Mouse (Mus musculus) natural killer cell, adult 2 months (primary cell): Measurements from ENCODE around the gene Spin1.
A peak's percentile ranks its signal among the peaks of the same experiment; 100 is the strongest.
"Not testable (repeated sequence)": the region's sequence is repeated elsewhere in the genome, so short reads cannot be mapped to it uniquely, and the experiment has no call there.

Experiments used
- DNase-seq, 2 experiments: peaks; one replicate each; pipeline ENCODE4 v3.0.0; 2022; ENCODE audit warnings: low spot score in 2 of 2

The Spin1 gene

DNA sequence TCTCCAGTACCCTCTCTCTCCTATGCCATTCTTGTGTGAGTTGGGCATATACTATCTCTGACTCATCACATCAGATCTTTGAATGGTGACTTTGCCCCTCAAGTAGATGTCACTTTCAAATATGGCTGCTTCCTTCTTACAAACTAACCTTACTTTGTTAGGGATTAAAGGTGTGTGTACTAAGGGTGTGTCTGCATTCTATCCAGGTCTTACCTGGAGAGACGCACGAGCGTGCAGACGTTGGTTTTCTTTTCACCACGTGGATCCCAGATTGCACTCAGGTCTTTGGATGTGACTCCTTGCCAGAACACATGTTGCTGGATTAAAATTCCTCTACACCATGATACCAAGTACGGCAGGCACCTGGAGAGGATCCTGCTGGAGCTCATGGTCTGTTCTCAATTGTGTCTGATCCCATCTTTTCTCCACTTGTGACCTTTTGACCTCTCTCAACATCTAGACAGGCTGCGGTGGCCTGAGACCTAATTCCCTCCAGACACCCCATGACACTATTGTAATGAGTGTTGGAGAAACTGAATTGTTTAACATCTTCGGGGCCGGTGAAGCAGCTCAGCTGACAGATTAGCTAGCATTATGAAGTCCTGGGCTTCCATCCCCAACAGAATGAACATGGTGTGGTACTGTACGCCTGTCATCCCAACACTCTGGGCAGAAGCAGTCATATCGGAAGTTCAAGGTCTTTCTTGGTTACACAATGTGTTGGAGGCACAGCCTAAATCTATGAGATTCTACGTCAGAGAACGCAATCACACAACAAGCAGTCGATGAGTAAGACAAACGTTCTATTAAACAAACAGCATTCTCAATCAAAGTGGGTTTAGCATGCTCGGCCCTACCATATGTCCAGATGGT is 6.1 kb upstream of the Spin1 start:
- no peak for DNase-seq

DNA sequence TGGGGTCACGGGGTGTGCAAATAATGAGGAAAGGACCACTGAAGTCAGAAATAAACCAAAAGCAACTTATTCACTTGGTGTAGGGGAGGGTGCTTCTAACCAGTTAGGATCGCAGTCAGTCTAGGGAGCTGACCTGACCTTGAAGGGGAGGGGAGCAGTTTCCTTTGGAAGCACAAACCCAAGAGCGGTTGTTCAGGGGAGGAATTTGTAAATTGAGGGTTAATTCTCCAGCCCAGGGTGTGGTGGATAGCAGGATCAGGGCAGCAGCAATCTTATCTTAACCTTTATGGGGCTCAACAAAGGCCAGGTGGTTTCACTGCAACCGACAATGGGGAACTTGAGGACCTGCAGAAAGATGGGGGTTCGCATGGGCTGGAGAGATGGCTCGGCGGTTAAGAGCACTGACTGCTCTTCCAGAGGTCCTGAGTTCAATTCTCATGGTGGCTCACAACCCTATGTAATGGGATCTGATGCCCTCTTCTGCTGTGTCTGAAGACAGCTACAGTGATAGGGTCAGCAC is 5.4 kb upstream of the Spin1 start:
- no peak for DNase-seq

DNA sequence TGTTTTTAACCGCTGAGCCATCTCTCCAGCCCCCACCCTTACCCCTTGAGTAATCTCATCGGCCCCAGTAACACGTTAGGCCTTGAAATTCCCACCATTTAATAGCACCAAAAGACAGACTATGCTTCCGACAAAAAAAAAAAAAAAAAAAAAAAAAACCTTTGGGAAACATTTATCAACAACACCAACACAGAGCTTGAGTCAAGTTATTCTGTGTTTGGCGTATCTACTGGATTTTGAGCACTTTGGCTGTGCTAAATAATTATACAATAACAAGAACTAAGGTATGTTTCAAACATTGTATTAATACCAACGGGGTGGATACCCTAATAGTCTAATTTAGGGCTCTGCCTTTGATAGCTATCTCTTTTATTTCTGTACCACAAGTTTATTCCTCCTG is 4.0 kb upstream of the Spin1 start:
- no peak for DNase-seq

DNA sequence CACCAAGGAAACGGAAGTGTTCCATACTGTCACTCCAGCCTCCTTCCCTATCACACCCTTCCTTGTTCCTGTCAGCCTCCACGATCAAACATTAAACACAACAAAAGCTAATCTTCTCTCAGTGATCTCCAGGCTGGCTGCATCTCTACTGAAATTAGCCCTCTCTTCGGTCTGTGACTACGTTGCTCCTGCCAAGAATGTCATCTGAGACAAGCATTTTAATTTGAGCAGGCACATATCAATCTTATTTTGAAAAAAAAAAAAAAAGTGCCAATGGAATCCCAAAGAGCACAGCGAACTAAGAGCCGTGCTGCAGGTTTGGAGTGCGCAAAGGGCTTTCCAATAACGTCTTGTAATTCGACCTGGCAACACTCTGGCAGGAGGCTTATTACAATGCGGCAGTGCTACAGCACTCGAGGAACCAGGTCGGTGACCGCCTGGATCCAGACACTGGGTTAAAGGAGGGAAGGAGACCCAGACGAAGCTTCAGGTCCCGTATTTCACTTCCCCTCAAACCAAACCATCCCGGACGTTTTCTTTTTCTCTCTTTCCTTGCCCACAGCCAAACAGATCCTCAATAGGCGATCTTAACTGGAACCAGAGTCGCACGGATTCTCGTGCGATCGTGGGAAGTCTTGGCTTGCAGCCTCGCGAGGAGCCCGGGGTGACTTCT is 984 bp upstream of the Spin1 start:
- DNase-seq = no peak

DNA sequence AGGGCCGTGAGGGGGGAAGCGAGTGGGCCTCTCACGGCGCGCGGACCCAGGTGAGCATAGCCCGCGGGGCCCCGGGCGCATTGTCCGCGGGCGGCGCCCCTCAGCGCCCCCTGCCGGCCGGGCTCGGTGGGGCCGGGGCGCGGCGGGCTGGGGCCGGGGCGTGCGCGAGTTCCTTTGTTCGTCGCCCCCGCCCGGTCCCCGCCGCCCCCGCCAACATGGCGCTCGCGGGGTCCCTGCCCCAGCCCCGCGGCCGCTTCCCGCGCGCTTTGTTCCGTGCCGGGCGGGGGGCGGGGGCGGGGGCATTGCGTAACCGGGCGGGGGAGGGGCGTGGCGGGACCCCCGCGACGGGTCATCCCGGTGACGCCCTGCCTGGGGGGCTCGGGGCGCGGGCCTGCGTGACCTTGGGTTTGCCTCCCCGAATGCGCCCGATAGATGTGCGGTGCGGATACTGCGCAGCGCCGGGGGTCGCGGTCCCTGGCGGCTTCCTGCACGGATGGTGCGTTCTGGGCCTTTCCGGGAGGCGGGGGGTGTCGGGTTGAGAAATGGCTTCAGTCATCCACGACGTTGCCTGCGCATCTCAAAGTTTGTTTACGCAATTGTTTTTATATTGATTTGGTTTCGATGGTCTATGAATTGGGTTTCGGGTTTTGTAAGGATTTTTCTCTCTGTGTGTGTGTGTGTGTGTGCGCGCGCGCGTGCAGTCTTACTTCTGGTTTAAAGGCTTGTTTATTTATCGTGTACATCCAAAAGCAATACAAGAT is 516 bp downstream of the Spin1 start:
- DNase-seq = peak; percentile 56 to 70

DNA sequence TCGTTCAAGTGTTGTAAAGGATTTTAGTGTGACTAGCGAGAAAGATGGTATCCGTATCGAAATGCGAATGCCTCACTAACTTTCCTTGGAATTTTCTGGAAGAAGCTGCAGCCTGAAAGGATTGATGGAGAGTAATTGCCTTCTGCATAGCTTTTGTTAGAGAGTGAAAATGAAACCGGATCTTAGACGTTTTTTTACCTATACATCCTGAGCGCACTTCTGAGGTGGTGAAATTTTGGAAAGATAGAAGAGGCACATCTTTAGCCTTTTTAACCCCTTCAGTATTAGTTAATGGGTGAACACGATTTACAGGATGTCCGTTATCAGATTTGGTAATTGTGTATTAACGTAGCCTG is 1.1 kb downstream of the Spin1 start:
- peak in 1 of 2 experiments; percentile 21 for DNase-seq

DNA sequence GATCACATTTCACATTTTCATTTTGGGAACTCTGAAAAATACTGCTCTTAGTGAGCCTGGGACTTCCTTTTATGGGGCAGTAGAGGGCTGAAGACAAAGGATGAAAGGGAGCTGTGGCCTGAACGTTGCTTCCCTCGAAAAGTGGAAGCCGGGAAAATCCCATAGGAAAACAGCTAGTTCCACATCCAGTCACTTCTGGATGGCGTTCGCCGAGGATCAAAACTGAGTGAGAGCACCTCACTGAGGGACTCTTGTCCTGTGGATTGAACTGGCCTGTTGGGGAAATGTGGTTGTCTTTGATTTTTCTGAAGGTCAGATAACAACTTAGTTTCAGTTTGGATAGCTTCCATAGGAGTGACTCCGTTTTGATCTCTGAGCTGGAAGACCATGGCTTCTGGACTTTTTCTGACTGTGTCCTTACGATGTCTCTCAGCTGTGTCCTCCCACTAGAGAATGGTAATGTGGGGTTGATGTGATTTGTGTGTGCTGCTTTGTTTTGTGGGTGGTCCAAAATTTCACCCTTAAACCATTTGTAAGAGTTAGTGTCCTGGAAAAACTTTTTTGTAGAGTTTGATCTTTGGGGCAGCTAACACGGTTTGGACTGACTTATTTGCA is 2.5 kb downstream of the Spin1 start:
- no peak for DNase-seq

DNA sequence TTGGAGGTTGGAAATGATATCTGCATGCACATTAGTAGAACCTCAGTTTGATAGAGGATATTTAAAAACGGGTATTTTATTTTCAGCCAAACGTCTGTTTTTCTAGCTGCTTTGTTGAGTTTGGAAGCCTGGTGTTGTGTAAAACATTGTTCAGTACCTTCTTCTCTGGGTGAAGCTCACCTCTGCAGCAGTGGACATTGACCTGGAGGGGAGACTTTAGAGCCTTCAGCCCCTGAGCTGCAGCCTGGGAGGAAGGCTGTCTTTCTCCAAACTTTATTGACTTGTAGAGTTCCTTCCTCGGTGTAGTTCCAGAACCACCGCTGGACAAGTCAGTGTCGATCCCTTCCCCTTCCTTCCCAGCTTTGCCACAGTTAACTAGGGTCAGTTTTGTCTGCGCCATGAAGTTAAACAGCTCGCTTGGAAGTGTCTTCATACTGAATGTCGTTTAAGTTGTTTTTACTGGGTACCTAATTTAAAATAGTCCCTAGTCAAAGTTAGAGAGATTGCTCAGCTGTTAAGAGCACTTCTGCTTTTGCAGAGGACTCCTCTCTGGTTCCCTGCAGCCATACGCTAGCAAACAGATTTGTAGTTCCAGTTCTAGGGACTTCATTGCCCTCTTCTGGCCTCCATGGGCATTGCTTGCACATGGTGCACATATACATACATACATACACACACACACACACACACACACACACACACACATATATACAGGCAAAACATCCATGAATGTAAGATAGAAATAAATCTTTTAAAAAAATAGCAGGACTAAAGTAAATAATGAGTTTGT is 3.4 kb downstream of the Spin1 start:
- peak in 1 of 2 experiments; percentile 43 for DNase-seq

DNA sequence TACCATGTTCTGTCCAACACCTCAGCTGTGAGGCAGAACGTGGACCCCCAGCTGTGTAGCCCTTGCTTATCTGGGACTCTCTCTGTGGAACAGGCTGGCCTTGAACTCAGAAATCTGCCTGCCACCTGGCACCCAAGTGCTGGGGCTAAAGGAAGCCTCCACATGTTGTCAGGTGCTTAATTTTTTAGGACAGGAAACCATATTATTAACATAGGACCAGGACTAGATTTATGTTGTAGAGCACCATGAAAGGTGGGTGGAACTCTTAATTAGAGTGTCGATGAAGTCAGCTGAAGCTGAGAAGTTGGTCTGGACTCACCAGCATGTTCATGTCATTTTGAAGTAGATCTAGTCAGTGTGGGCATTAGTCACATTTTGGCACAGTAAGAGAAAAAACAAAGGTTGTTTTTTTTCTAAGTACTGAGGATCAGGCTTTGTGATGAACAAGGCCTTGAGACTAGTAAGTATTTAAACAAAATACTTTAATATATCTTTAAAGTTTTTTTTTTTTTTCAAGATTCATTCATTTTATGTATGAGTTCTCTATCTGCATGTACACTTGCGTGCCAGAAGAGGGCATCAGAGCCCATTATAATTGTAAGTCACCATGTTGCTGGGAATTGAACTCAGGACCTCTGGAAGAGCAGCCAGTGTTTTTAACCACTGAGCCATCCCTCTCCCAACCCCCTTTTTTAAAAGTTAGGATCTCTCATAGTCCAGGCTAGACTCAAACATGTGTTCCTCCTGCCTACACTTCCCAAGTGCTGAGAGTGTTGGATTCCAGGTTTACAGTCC is 5.4 kb downstream of the Spin1 start:
- DNase-seq = no peak

DNA sequence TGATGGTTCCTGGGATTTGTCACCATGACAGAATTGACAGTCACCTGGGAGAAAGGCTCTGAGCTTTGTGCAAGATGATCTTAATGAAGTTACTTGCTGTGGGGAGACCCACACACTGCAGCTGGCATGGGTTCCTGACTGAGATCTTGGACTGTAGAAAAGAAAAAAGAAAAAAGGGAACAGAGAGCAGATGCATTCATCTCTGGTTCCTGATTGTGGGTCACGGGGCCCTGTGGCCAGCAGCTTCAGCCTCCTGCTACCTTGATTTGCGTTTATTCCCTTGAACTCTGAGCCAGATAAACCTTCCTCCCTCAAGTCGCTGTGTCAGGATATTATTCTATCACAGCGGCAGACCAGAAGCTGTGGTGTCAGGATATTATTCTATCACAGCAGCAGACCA is 6.1 kb downstream of the Spin1 start:
- peak in 1 of 2 experiments; percentile 62 for DNase-seq

DNA sequence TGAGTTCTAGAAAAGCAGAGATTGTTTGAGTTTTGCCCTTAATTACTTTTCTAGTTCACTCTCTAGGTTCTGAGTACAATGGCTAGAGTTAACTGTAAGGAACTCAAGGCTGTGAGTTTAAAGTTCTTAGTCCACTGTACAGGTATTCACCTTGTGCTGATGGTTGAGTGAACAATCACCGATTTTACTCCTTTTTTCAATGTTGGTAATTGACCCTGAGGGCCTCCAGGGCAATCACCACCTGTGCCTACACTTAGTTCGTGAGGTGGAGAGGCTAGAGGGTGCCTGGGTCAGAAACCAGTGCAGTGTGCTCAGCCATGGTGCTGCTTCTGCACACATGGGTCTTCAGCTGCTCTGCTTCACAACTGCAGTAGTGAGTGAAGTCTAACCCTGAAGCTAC is 8.8 kb downstream of the Spin1 start:
- DNase-seq = no peak

DNA sequence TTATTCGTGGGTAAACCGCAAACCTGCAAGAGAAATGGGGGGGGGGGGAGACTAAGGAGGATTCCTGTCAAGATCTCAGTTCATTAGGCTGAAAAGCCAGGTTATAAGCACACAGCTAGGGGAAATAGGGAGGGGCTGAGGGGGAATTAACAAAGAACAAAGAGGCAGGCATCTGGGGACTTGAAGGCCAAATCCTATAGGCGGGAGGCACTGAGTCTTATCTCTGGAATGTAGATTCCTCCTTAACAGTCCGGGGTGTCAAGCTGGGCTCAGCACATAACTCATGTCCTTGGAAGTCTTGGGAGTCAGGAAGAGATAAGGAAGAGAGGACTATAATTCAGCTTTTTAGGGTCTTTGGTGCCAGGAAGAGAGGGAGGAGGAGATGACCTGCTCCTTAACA is 13.7 kb downstream of the Spin1 start:
- not testable (repeated sequence) for DNase-seq

DNA sequence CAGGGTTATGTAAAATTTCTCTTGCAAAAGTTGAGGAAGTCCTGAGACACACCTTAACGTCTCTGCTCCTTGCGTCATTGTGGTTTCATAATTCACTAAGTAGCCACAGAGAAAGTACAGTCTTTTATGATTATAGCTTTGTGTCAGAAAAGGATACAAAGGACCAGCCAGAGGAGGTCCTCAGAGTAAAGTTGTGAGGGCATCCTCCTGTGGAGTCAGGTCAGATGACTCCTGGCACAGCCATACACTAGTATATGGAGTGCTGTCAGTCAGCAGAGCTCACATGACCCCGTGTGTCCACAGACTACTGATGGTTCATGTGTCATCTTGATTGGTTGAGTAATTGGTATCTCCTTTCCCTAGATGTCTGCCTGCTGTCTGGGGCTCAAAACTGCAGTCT is 15.1 kb downstream of the Spin1 start:
- DNase-seq = peak; percentile 70 to 79

DNA sequence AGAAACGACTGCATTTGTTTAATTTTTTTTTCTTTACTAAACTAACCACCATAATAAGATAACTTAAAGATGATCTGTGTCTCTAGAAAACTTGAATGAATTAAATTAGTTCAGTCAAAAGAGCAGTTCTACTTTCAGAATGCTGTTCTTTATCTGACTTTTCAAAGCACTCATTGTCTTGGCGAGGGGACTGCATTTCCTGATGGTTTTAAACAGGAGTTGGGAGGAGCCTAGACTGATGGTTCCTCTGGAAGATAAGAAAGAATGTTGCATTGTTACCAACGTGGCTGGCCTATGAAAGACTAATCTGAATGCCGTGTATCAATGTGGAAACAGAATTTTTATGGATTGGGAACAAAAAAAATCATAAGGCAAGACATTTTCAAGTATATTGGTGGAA is 20.1 kb downstream of the Spin1 start:
- DNase-seq = no peak

DNA sequence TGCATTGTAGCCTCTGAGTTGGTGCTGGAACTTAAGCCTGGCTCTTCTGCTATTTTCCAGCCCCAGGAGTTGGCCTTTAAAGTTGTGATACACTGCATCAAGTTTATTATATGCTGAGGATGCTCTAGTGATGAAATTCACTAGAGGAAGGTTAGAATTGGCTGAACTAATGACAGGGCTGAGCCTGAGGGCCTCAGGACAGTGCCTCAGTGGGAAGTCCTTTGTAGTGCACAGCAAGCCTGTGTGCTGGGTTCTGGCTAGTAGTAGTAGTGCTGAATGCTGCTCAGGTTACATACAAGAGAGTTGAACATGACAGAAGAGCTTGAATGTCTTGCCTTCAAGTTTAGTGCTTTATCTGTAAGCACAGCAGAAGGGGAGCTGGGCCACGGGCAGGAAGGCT is 21.3 kb downstream of the Spin1 start:
- no peak for DNase-seq

DNA sequence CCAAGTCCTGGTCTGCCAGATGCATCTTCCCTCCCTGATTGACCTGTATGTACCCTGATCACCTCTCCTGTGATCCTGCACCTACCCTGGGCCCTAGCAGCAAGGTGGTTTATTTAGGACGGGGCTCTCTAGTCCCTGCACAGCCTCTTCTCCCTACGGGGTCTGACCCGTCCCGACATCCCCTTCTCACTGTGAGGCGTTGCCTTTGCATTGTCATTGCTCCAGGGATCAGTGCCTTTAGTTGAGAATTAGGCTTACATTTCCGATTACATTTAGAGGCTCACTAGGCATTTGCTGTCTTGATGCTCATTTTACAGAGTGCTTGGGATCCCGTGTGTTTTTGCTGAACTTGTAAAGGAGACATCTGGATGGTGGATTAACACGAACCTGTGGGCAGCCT is 22.1 kb downstream of the Spin1 start:
- DNase-seq = no peak

DNA sequence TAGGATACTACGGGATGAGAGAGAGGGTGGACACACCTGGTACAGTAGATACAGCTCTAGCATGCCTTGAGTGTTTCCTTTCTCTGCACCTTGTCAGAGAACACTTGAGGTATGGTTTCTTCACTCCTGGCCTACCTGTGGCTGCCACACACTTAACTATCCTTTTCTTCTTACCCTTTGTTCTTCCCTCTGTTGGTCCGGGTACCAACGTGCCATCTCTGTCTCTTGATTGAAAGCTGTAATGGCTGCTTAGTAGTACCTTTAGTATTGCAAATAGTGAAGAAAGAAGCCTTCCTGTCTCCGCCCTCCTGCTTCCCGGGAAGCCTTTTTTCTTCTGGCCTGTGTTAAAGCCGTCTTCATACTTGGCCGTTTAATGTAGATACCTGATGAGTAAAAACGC is 24.7 kb downstream of the Spin1 start:
- DNase-seq = no peak

DNA sequence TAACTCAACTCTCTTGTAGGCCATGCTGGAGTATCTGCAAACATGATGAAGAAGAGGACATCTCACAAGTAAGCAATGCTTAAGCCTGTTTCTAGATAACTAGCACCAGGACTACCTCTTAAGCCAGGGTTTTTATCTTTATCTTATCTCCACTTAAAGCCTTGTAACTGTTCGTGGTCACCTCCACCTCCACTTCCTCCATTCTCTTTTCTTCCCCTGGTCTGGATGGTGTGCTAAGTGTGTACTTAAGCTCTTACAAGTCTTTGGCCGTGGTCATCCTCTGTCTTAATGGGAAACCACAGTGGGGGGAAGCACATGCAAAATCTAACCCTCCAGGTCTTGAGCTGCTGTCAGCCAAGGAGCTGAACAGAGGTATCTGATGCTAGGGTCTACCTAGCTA is 27.2 kb downstream of the Spin1 start:
- DNase-seq = no peak

DNA sequence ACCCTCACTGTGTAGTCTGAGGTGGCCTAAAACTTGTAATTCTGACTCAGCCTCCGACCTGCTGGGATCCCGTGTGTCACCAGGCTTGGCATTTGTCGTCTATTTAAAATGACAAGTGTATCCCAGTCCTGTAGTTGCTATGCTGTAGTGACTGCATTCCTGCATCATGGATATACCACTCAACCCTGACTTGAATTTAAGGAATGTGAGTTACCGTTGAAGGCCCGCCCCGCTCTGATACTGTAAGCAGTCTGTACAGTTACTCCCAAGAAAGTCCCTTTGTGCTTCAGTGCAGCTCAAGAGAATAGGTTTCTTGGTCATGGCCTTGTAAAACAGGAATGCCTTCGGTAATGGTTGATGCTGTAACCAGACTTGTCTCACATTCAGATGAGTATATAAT is 27.7 kb downstream of the Spin1 start:
- no peak for DNase-seq

DNA sequence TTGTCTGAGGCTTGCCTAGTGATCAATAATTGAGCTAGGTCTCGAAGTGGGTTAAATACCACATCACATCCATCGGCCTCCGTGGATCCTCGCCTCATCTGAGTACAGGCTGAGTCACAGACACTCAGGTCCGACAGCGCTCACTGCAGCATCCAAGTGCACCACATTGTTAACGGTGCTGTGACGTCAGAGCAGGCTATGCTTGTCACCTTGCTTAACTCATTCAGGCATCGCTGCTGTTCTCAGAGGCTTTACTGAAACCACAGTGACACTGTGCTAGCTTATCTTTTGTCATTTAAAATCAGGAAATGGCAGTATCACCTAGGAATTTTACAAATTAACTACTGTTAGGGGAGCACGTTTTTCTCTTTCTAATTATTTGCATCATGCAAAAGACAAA is 30.5 kb downstream of the Spin1 start:
- DNase-seq = no peak
